Mouse (Mus musculus): Measurements from ENCODE around the gene Tm4sf1. TPM values are rescaled to one million over a fixed set of nuclear protein-coding genes. Genes with fewer than 3 reads are reported as not detected.

The Tm4sf1 gene
- polyA plus RNA-seq, 1 experiment, result 3.9 TPM

- H3K27ac ChIP-seq (ENCODE audit: control insufficient read depth, insufficient read depth, low read depth, low read length), result no peak overlapping the region
- no peak overlapping the region for H3K4me3 ChIP-seq (ENCODE audit: control insufficient read depth, low read depth, low read length)
- H3K4me1 ChIP-seq (ENCODE audit: control insufficient read depth, insufficient read depth, low read length), result no peaks in the 10 kb centered on the region
- no peaks in the 10 kb centered on the region for H3K27me3 ChIP-seq (ENCODE audit: control insufficient read depth, insufficient read depth, low read length)
- no peaks in the 10 kb centered on the region for H3K36me3 ChIP-seq (ENCODE audit: control insufficient read depth, insufficient read depth, low read length)
- TF ChIP-seq CTCF (IDR thresholded peaks at IDR 0.05; ENCODE audit: control insufficient read depth, insufficient read depth, insufficient replicate concordance, low read depth, low read length) (no peak), POLR2A (IDR thresholded peaks at IDR 0.05; ENCODE audit: control insufficient read depth, low read depth, low read length) (no peak)
Observed at GRCm38 (mm10) chr3:57307076-57307475, 5.3 kb upstream of the Tm4sf1 start.

DNA sequence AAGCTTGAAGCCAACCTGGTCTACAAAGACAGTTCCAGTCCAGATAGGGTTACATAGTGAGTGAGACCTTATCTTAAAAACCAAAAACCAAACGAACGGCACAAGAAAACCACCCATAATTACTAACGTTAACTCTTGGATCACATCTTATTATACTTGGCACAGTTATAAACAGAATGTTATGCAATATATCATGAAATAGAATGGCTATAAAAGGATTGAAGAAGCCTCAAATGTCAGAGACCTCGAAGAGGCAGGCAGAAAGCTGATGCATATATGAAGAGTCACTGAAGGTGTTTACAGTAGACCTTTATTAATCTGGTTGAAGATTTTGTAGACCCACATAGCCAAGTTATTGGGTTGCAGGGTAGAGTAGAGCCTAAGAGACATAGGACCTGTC lies 3.8 kb upstream of the Tm4sf1 start:
- no peaks in the 10 kb centered on the region for H3K4me1 ChIP-seq (ENCODE audit: control insufficient read depth, insufficient read depth, low read length)
- no peaks in the 10 kb centered on the region for H3K36me3 ChIP-seq (ENCODE audit: control insufficient read depth, insufficient read depth, low read length)
- no peak for TF ChIP-seq POLR2A (IDR thresholded peaks at IDR 0.05; ENCODE audit: control insufficient read depth, low read depth, low read length)
- TF ChIP-seq CTCF (IDR thresholded peaks at IDR 0.05; ENCODE audit: control insufficient read depth, insufficient read depth, insufficient replicate concordance, low read depth, low read length), result no peak
- H3K4me3 ChIP-seq (ENCODE audit: control insufficient read depth, low read depth, low read length), result no peak overlapping the region
- no peaks in the 10 kb centered on the region for H3K27me3 ChIP-seq (ENCODE audit: control insufficient read depth, insufficient read depth, low read length)
- no peak overlapping the region for H3K27ac ChIP-seq (ENCODE audit: control insufficient read depth, insufficient read depth, low read depth, low read length)

DNA sequence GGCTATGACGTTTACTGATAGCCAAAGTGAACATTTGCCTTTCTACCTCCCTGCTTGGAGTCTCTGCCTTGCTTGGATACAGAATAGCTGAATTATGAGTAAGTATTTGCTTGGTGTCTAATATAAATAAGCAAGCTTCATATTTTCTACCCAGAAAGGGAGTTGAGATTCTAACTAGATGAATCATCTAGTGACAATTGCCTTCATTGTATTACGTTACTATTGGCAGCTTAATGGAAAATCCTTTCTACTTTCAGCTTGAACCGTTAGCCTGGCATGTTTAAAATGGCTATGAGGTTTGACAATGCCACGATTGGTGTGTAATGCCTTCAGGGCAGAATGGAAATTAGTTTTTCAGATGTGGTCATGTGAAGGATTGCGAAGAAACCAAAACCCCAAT lies 2.7 kb upstream of the Tm4sf1 start:
- no peak for TF ChIP-seq CTCF (IDR thresholded peaks at IDR 0.05; ENCODE audit: control insufficient read depth, insufficient read depth, insufficient replicate concordance, low read depth, low read length)
- TF ChIP-seq POLR2A (IDR thresholded peaks at IDR 0.05; ENCODE audit: control insufficient read depth, low read depth, low read length), result no peak
- no peaks in the 10 kb centered on the region for H3K27me3 ChIP-seq (ENCODE audit: control insufficient read depth, insufficient read depth, low read length)
- H3K27ac ChIP-seq (ENCODE audit: control insufficient read depth, insufficient read depth, low read depth, low read length), result no peak overlapping the region
- no peaks in the 10 kb centered on the region for H3K4me1 ChIP-seq (ENCODE audit: control insufficient read depth, insufficient read depth, low read length)
- no peak overlapping the region for H3K4me3 ChIP-seq (ENCODE audit: control insufficient read depth, low read depth, low read length)
- H3K36me3 ChIP-seq (ENCODE audit: control insufficient read depth, insufficient read depth, low read length), result no peaks in the 10 kb centered on the region

DNA sequence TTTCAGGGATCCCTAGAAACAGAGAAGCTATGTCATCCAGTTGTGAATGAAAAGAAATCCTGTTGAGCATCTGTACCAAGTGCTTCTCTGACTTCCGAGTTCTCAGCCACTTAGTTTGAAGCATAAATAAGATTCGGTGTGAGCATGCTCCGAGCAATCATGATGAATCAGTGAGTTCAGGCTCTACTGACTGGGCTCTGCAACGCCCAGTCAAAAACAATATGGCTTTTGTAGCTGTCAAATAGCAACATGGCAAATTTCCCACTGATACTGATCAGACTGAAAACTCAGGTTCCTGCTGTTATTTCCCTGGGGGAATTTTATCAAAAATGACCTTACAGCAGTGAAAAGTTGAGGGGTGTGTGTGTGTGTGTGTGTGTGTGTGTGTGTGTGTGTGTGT lies 2.3 kb upstream of the Tm4sf1 start:
- Histone ChIP-seq H3K27me3 (ENCODE audit: control insufficient read depth, insufficient read depth, low read length) (no peaks in the 10 kb centered on the region), H3K36me3 (ENCODE audit: control insufficient read depth, insufficient read depth, low read length) (no peaks in the 10 kb centered on the region), H3K27ac (ENCODE audit: control insufficient read depth, insufficient read depth, low read depth, low read length) (no peak overlapping the region), H3K4me3 (ENCODE audit: control insufficient read depth, low read depth, low read length) (no peak overlapping the region), H3K4me1 (ENCODE audit: control insufficient read depth, insufficient read depth, low read length) (no peaks in the 10 kb centered on the region)
- TF ChIP-seq POLR2A (IDR thresholded peaks at IDR 0.05; ENCODE audit: control insufficient read depth, low read depth, low read length), result no peak
- TF ChIP-seq CTCF (IDR thresholded peaks at IDR 0.05; ENCODE audit: control insufficient read depth, insufficient read depth, insufficient replicate concordance, low read depth, low read length), result no peak

DNA sequence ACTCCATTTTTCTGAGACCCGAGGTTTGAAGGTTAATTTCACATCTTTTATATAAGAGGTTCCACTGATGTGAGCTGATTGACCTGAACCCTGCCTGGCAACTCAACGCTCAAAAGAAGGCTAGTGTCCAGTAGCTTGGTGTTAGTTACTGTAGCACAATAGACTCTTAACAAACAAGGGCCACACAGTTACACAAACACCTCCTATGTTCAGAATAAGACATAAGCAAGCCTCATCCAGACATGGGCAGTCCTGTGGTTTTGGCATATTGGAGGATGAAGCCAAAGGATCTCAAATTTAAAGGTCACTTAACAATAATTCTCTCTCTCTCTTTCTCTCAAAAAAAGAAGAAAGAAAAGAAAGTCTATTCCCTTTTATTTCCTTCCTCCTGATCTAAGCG lies 1.7 kb upstream of the Tm4sf1 start:
- Histone ChIP-seq H3K36me3 (ENCODE audit: control insufficient read depth, insufficient read depth, low read length) (no peaks in the 10 kb centered on the region), H3K4me3 (ENCODE audit: control insufficient read depth, low read depth, low read length) (no peak overlapping the region), H3K4me1 (ENCODE audit: control insufficient read depth, insufficient read depth, low read length) (no peaks in the 10 kb centered on the region), H3K27me3 (ENCODE audit: control insufficient read depth, insufficient read depth, low read length) (no peaks in the 10 kb centered on the region), H3K27ac (ENCODE audit: control insufficient read depth, insufficient read depth, low read depth, low read length) (no peak overlapping the region)
- TF ChIP-seq POLR2A (IDR thresholded peaks at IDR 0.05; ENCODE audit: control insufficient read depth, low read depth, low read length), result no peak

DNA sequence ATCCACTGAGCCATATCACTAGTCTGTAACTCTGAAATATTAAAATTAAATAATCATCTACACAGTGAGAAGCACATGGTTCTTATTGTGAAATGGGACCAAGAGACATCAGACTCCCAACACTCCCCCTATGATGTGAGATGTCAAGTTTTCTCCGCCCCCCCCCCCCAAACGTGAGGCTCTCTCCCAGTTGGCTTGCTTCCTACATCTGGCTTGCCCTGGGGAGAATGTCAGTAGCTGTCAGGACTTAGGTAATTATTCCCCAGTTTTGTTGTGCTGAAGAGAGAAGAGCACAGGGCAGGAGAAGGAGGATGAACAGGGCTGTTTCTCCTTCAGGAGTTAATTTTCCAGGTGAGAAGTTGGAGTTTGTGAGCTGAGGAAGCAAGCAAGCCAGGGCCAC lies 1.1 kb upstream of the Tm4sf1 start:
- Histone ChIP-seq H3K27me3 (ENCODE audit: control insufficient read depth, insufficient read depth, low read length) (no peaks in the 10 kb centered on the region), H3K4me1 (ENCODE audit: control insufficient read depth, insufficient read depth, low read length) (no peaks in the 10 kb centered on the region), H3K4me3 (ENCODE audit: control insufficient read depth, low read depth, low read length) (no peak overlapping the region), H3K27ac (ENCODE audit: control insufficient read depth, insufficient read depth, low read depth, low read length) (no peak overlapping the region), H3K36me3 (ENCODE audit: control insufficient read depth, insufficient read depth, low read length) (no peaks in the 10 kb centered on the region)
- TF ChIP-seq CTCF (IDR thresholded peaks at IDR 0.05; ENCODE audit: control insufficient read depth, insufficient read depth, insufficient replicate concordance, low read depth, low read length), result no peak
- TF ChIP-seq POLR2A (IDR thresholded peaks at IDR 0.05; ENCODE audit: control insufficient read depth, low read depth, low read length), result no peak

DNA sequence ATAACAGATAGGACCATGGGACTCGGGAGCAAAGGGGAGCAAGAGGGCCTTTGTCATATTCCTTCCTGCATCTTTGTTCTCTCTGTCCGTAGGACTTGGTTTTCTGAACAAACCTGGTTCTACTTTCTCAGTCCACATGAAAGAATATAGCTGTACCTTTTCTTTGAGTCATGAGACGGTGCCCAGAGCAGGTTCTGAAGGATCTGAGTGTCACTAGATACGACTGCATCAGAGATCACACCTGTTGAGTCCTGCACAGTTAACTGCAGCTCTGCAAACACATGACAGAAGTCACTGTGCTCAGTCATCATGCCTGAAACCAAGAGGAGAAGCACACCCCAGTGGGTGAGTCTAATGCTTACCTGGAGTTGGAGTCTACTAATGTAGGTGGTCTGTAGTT lies 422 bp downstream of the Tm4sf1 start:
- TF ChIP-seq POLR2A (IDR thresholded peaks at IDR 0.05; ENCODE audit: control insufficient read depth, low read depth, low read length) (no peak), CTCF (IDR thresholded peaks at IDR 0.05; ENCODE audit: control insufficient read depth, insufficient read depth, insufficient replicate concordance, low read depth, low read length) (no peak)
- H3K27ac ChIP-seq (ENCODE audit: control insufficient read depth, insufficient read depth, low read depth, low read length), result no peak overlapping the region
- H3K4me1 ChIP-seq (ENCODE audit: control insufficient read depth, insufficient read depth, low read length), result no peaks in the 10 kb centered on the region
- no peak overlapping the region for H3K4me3 ChIP-seq (ENCODE audit: control insufficient read depth, low read depth, low read length)
- H3K36me3 ChIP-seq (ENCODE audit: control insufficient read depth, insufficient read depth, low read length), result no peaks in the 10 kb centered on the region
- no peaks in the 10 kb centered on the region for H3K27me3 ChIP-seq (ENCODE audit: control insufficient read depth, insufficient read depth, low read length)

GRCm38 (mm10) chr3:57297991-57298390 lies 3.8 kb downstream of the Tm4sf1 start:
- Histone ChIP-seq H3K27ac (ENCODE audit: control insufficient read depth, insufficient read depth, low read depth, low read length) (no peak overlapping the region), H3K36me3 (ENCODE audit: control insufficient read depth, insufficient read depth, low read length) (no peaks in the 10 kb centered on the region), H3K27me3 (ENCODE audit: control insufficient read depth, insufficient read depth, low read length) (no peaks in the 10 kb centered on the region; the same call in 1 of the 2 replicates), H3K4me1 (ENCODE audit: control insufficient read depth, insufficient read depth, low read length) (peaks cover 9% of the 10 kb centered on the region), H3K4me3 (ENCODE audit: control insufficient read depth, low read depth, low read length) (no peak overlapping the region)
- TF ChIP-seq POLR2A (IDR thresholded peaks at IDR 0.05; ENCODE audit: control insufficient read depth, low read depth, low read length) (no peak), CTCF (IDR thresholded peaks at IDR 0.05; ENCODE audit: control insufficient read depth, insufficient read depth, insufficient replicate concordance, low read depth, low read length) (no peak)

Data from testis, adult 2 months (tissue).